Mouse (Mus musculus) neutrophil, adult 83 days (primary cell): ENCODE data around the gene 4933403O08Rik. TPM values are rescaled to one million over a fixed set of nuclear protein-coding genes. Genes with fewer than 3 reads are reported as not detected.

ENCODE experiments used
- total RNA-seq, 2 experiments: library from RNA; stranded (reverse); gene quantifications; one replicate each; pipeline ENCODE4 v1.2.4; 2023

The 4933403O08Rik gene
- total RNA-seq = not detected

GRCm38 (mm10) chrX:112238749-112239148 is at the start of gene 4933403O08Rik:
Gene 4933403O08Rik, plus strand, starts transcription at chrX:112239049.

Other genes starting within 250 kb of the 4933403O08Rik start
- not detected for gene Tex16, start 228.0 kb upstream of the 4933403O08Rik start, total RNA-seq
- gene Apool, start 72.3 kb downstream of the 4933403O08Rik start, total RNA-seq = 10 to 100 TPM in 1 of 2 experiments, 1 to 10 TPM in 1; 7.0 to 10.4 TPM
- not detected for gene Satl1, start 167.7 kb downstream of the 4933403O08Rik start, total RNA-seq